ENCODE assay signal across 8 mouse cellular contexts in genomic region chr9:17987606-17988005, GRCm38 (mm10).
DNase-seq lines count a peak whose midpoint lies in the region; ATAC-seq lines count a peak whose summit lies in the region.

No protein-coding gene starts in this region.

- whole genome bisulfite sequencing in forebrain, embryonic 14.5 days = 95% methylated on average over 5 of the region's 5 CpGs
- WGBS in forebrain, embryonic 16.5 days = 92% methylated on average over 5 of the region's 5 CpGs
- whole genome bisulfite sequencing in midbrain, embryonic 14.5 days = 91% methylated on average over 5 of the region's 5 CpGs
- 91% methylated on average over 5 of the region's 5 CpGs for WGBS in midbrain, embryonic 11.5 days
- 87% methylated on average over 5 of the region's 5 CpGs for WGBS in embryonic facial prominence, embryonic 14.5 days
- 78% methylated on average over 5 of the region's 5 CpGs for WGBS in kidney, embryonic 16.5 days

- H3K4me3 ChIP-seq in forebrain, embryonic 14.5 days (ENCODE audit: low read depth, low read length) = no peak overlapping the region
- no peak overlapping the region for H3K4me3 ChIP-seq in forebrain, embryonic 16.5 days (replicated peaks; ENCODE audit: low read length)
- H3K4me3 ChIP-seq in midbrain, embryonic 14.5 days (replicated peaks; ENCODE audit: low read depth, low read length) = no peak overlapping the region
- H3K4me3 ChIP-seq in midbrain, embryonic 11.5 days (ENCODE audit: low read depth, low read length) = no peak overlapping the region
- no peak overlapping the region for H3K4me3 ChIP-seq in embryonic facial prominence, embryonic 14.5 days (ENCODE audit: low read depth, low read length)
- H3K4me3 ChIP-seq in kidney, embryonic 16.5 days (ENCODE audit: low read length) = no peak overlapping the region

- no peak overlapping the region for H3K27ac ChIP-seq in forebrain, embryonic 14.5 days (ENCODE audit: low read depth, low read length)
- no peak overlapping the region for H3K27ac ChIP-seq in forebrain, embryonic 16.5 days (ENCODE audit: low read length)
- no peak overlapping the region for H3K27ac ChIP-seq in midbrain, embryonic 14.5 days (replicated peaks; ENCODE audit: low read depth, low read length)
- H3K27ac ChIP-seq in midbrain, embryonic 11.5 days (ENCODE audit: low read depth, low read length) = no peak overlapping the region
- H3K27ac ChIP-seq in embryonic facial prominence, embryonic 14.5 days (replicated peaks; ENCODE audit: low read depth, low read length) = no peak overlapping the region
- no peak overlapping the region for H3K27ac ChIP-seq in kidney, embryonic 16.5 days (ENCODE audit: low read length)

- H3K36me3 ChIP-seq in forebrain, embryonic 14.5 days (ENCODE audit: control insufficient read depth, insufficient read depth, low read length) = no peaks in the 10 kb centered on the region
- H3K36me3 ChIP-seq in forebrain, embryonic 16.5 days (ENCODE audit: control insufficient read depth, insufficient read depth) = no peaks in the 10 kb centered on the region
- H3K36me3 ChIP-seq in midbrain, embryonic 14.5 days (ENCODE audit: control insufficient read depth, insufficient read depth, low read length) = no peaks in the 10 kb centered on the region
- no peaks in the 10 kb centered on the region for H3K36me3 ChIP-seq in midbrain, embryonic 11.5 days (ENCODE audit: control insufficient read depth, insufficient read depth, low read length)
- H3K36me3 ChIP-seq in embryonic facial prominence, embryonic 14.5 days (ENCODE audit: control insufficient read depth, insufficient read depth, low read length) = no peaks in the 10 kb centered on the region
- no peaks in the 10 kb centered on the region for H3K36me3 ChIP-seq in kidney, embryonic 16.5 days (ENCODE audit: insufficient read depth, low read length)

- DNase-seq in forebrain, embryonic 14.5 days (ENCODE audit: low spot score) = peak; percentile 24
- DNase-seq in midbrain, embryonic 14.5 days = peak; percentile 66
- no peak for DNase-seq in midbrain, embryonic 11.5 days (ENCODE audit: low spot score, missing footprints)
- DNase-seq in MEL-GATA-1-ER (ENCODE audit: extremely low read depth, low read depth) = peak; percentile 27
- DNase-seq in embryonic facial prominence, embryonic 14.5 days (ENCODE audit: low spot score) = peak; percentile 21
- DNase-seq in naive thymus-derived CD4-positive, alpha-beta T cell, adult 2 months (ENCODE audit: low read depth) = peak; percentile 93

- no peaks in the 10 kb centered on the region for H3K27me3 ChIP-seq in forebrain, embryonic 14.5 days (replicated peaks; ENCODE audit: control insufficient read depth, insufficient read depth, low read length)
- H3K27me3 ChIP-seq in forebrain, embryonic 16.5 days (replicated peaks; ENCODE audit: control insufficient read depth, insufficient read depth, low read length) = no peaks in the 10 kb centered on the region
- H3K27me3 ChIP-seq in midbrain, embryonic 14.5 days (ENCODE audit: control insufficient read depth, insufficient read depth, low read length) = no peaks in the 10 kb centered on the region
- H3K27me3 ChIP-seq in midbrain, embryonic 11.5 days (ENCODE audit: control insufficient read depth, insufficient read depth, low read length) = no peaks in the 10 kb centered on the region
- H3K27me3 ChIP-seq in embryonic facial prominence, embryonic 14.5 days (replicated peaks; ENCODE audit: control insufficient read depth, insufficient read depth, low read length) = no peaks in the 10 kb centered on the region
- no peaks in the 10 kb centered on the region for H3K27me3 ChIP-seq in kidney, embryonic 16.5 days (ENCODE audit: insufficient read depth, low read length)

- no peaks in the 10 kb centered on the region for H3K9me3 ChIP-seq in forebrain, embryonic 14.5 days (replicated peaks; ENCODE audit: control insufficient read depth, low read length)
- H3K9me3 ChIP-seq in forebrain, embryonic 16.5 days (ENCODE audit: control insufficient read depth, low read length) = no peaks in the 10 kb centered on the region
- H3K9me3 ChIP-seq in midbrain, embryonic 14.5 days (ENCODE audit: control insufficient read depth, low read length) = no peaks in the 10 kb centered on the region
- H3K9me3 ChIP-seq in midbrain, embryonic 11.5 days (ENCODE audit: control insufficient read depth, low read length) = no peaks in the 10 kb centered on the region
- H3K9me3 ChIP-seq in embryonic facial prominence, embryonic 14.5 days (ENCODE audit: control insufficient read depth, low read length) = no peaks in the 10 kb centered on the region
- H3K9me3 ChIP-seq in kidney, embryonic 16.5 days (ENCODE audit: low read length) = no peaks in the 10 kb centered on the region

- no peak overlapping the region for H3K4me2 ChIP-seq in forebrain, embryonic 14.5 days (ENCODE audit: low read length)
- no peak overlapping the region for H3K4me2 ChIP-seq in forebrain, embryonic 16.5 days (ENCODE audit: low read length)
- H3K4me2 ChIP-seq in midbrain, embryonic 14.5 days (ENCODE audit: low read length) = no peak overlapping the region
- no peak overlapping the region for H3K4me2 ChIP-seq in midbrain, embryonic 11.5 days
- H3K4me2 ChIP-seq in embryonic facial prominence, embryonic 14.5 days (ENCODE audit: low read depth, low read length) = no peak overlapping the region
- no peak overlapping the region for H3K4me2 ChIP-seq in kidney, embryonic 16.5 days (replicated peaks; ENCODE audit: low read depth, low read length)

- H3K4me1 ChIP-seq in forebrain, embryonic 14.5 days (ENCODE audit: control insufficient read depth, insufficient read depth, low read length) = no peaks in the 10 kb centered on the region
- no peaks in the 10 kb centered on the region for H3K4me1 ChIP-seq in forebrain, embryonic 16.5 days (replicated peaks; ENCODE audit: control insufficient read depth, insufficient read depth, low read length)
- H3K4me1 ChIP-seq in midbrain, embryonic 14.5 days (ENCODE audit: control insufficient read depth, insufficient read depth, low read length) = no peaks in the 10 kb centered on the region
- H3K4me1 ChIP-seq in midbrain, embryonic 11.5 days (ENCODE audit: control insufficient read depth, insufficient read depth, low read length) = no peaks in the 10 kb centered on the region
- H3K4me1 ChIP-seq in embryonic facial prominence, embryonic 14.5 days (ENCODE audit: control insufficient read depth, insufficient read depth, low read length) = no peaks in the 10 kb centered on the region
- no peaks in the 10 kb centered on the region for H3K4me1 ChIP-seq in kidney, embryonic 16.5 days (ENCODE audit: insufficient read depth, low read length)

- no peak for ATAC-seq in forebrain, embryonic 14.5 days
- no peak for ATAC-seq in forebrain, embryonic 16.5 days
- no peak for ATAC-seq in midbrain, embryonic 14.5 days (ENCODE audit: low FRiP score, low TSS enrichment)
- no peak for ATAC-seq in midbrain, embryonic 11.5 days (ENCODE audit: low FRiP score)
- no peak for ATAC-seq in embryonic facial prominence, embryonic 14.5 days (ENCODE audit: low read depth)
- ATAC-seq in kidney, embryonic 16.5 days (ENCODE audit: low FRiP score, low TSS enrichment) = no peak

- H3K9ac ChIP-seq in forebrain, embryonic 14.5 days (ENCODE audit: low read length) = no peak overlapping the region
- no peak overlapping the region for H3K9ac ChIP-seq in forebrain, embryonic 16.5 days (replicated peaks; ENCODE audit: low read depth, low read length)
- no peak overlapping the region for H3K9ac ChIP-seq in midbrain, embryonic 14.5 days (replicated peaks; ENCODE audit: low read length)
- H3K9ac ChIP-seq in midbrain, embryonic 11.5 days (ENCODE audit: low read length) = no peak overlapping the region
- H3K9ac ChIP-seq in embryonic facial prominence, embryonic 14.5 days (ENCODE audit: low read depth, low read length) = no peak overlapping the region
- H3K9ac ChIP-seq in kidney, embryonic 16.5 days (replicated peaks; ENCODE audit: low read length) = no peak overlapping the region
